Mouse (Mus musculus): ENCODE results near the gene Eno3.

DNA sequence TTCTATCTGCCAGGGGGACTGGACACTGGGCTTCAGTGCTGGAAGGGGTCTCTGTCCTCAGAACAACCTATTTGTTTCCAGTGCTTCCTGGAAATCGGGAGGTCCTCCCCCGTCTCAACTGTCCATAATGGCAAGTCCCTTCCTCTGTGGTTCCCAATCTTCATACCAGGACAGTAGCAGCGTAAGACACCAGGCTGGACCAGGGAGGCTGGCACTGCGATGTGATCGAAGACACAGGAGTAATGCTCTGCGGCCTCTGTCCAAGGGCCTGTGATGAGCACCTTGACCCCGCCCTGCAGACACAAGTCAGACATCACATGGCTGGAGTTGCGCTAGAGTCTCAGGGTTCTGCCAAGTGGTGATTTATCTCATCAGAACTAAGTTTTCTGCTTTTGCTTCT lies 22.4 kb downstream of the Eno3 start:
- no peak for TF ChIP-seq CTCF (IDR thresholded peaks at IDR 0.05; ENCODE audit: low read depth, low read length)
- no peak for TF ChIP-seq GATA1 (IDR thresholded peaks at IDR 0.05; ENCODE audit: borderline replicate concordance, low read length)

All from G1E (cell line).